Mouse (Mus musculus): Measurements from ENCODE around the gene Vgll2. TPM values are rescaled to one million over a fixed set of nuclear protein-coding genes. Genes with fewer than 3 reads are reported as not detected.

Gene Vgll2
- polyA plus RNA-seq, 1 experiment = not detected

- H3K36me3 ChIP-seq (ENCODE audit: control insufficient read depth, insufficient read depth, low read length, poor library complexity, severe bottlenecking) = no peaks in the 10 kb centered on the region
- no peaks in the 10 kb centered on the region for H3K9me3 ChIP-seq (replicated peaks; ENCODE audit: control insufficient read depth, insufficient read depth, low read length, poor library complexity, severe bottlenecking)
- no peak overlapping the region for H3K27ac ChIP-seq (ENCODE audit: insufficient read depth, low read length)
- H3K27me3 ChIP-seq (ENCODE audit: control insufficient read depth, insufficient read depth, low read length, poor library complexity, severe bottlenecking) = peaks cover 26% of the 10 kb centered on the region
- no peaks in the 10 kb centered on the region for H3K4me1 ChIP-seq (ENCODE audit: control insufficient read depth, insufficient read depth, low read length)
- H3K9ac ChIP-seq (ENCODE audit: low read depth, poor library complexity, severe bottlenecking) = no peak overlapping the region
- TF ChIP-seq POLR2A (IDR thresholded peaks at IDR 0.05; ENCODE audit: insufficient read depth, low read length) (no peak), CTCF (IDR thresholded peaks at IDR 0.05; ENCODE audit: low read depth, low read length) (no peak), EP300 (IDR thresholded peaks at IDR 0.05; ENCODE audit: insufficient read depth, low read depth, low read length) (no peak)
- no peak overlapping the region for H3K4me3 ChIP-seq (ENCODE audit: low read depth, low read length)
These were observed 1.1 kb upstream of the Vgll2 start for GRCm38 (mm10) chr10:52021231-52021630.

- Histone ChIP-seq H3K27ac (ENCODE audit: insufficient read depth, low read length) (no peak overlapping the region), H3K4me3 (ENCODE audit: low read depth, low read length) (peak overlapping the region; percentile 37; the same call in 1 of the 2 replicates), H3K4me1 (ENCODE audit: control insufficient read depth, insufficient read depth, low read length) (no peaks in the 10 kb centered on the region), H3K9ac (ENCODE audit: low read depth, poor library complexity, severe bottlenecking) (no peak overlapping the region), H3K27me3 (ENCODE audit: control insufficient read depth, insufficient read depth, low read length, poor library complexity, severe bottlenecking) (peaks cover 28% of the 10 kb centered on the region), H3K9me3 (replicated peaks; ENCODE audit: control insufficient read depth, insufficient read depth, low read length, poor library complexity, severe bottlenecking) (no peaks in the 10 kb centered on the region), H3K36me3 (ENCODE audit: control insufficient read depth, insufficient read depth, low read length, poor library complexity, severe bottlenecking) (no peaks in the 10 kb centered on the region)
- TF ChIP-seq EP300 (IDR thresholded peaks at IDR 0.05; ENCODE audit: insufficient read depth, low read depth, low read length) (no peak), CTCF (IDR thresholded peaks at IDR 0.05; ENCODE audit: low read depth, low read length) (no peak), POLR2A (IDR thresholded peaks at IDR 0.05; ENCODE audit: insufficient read depth, low read length) (no peak)
These were observed 437 bp upstream of the Vgll2 start for GRCm38 (mm10) chr10:52021736-52022394.

- H3K27ac ChIP-seq (ENCODE audit: insufficient read depth, low read length) = no peak overlapping the region
- TF ChIP-seq POLR2A (IDR thresholded peaks at IDR 0.05; ENCODE audit: insufficient read depth, low read length) (no peak), EP300 (IDR thresholded peaks at IDR 0.05; ENCODE audit: insufficient read depth, low read depth, low read length) (no peak), CTCF (IDR thresholded peaks at IDR 0.05; ENCODE audit: low read depth, low read length) (no peak)
- no peak overlapping the region for H3K4me3 ChIP-seq (ENCODE audit: low read depth, low read length)
- H3K36me3 ChIP-seq (ENCODE audit: control insufficient read depth, insufficient read depth, low read length, poor library complexity, severe bottlenecking) = no peaks in the 10 kb centered on the region
- no peak overlapping the region for H3K9ac ChIP-seq (ENCODE audit: low read depth, poor library complexity, severe bottlenecking)
- H3K9me3 ChIP-seq (replicated peaks; ENCODE audit: control insufficient read depth, insufficient read depth, low read length, poor library complexity, severe bottlenecking) = no peaks in the 10 kb centered on the region
- no peaks in the 10 kb centered on the region for H3K4me1 ChIP-seq (ENCODE audit: control insufficient read depth, insufficient read depth, low read length)
- peaks cover 38% of the 10 kb centered on the region for H3K27me3 ChIP-seq (ENCODE audit: control insufficient read depth, insufficient read depth, low read length, poor library complexity, severe bottlenecking)
These were observed 1.1 kb downstream of the Vgll2 start for GRCm38 (mm10) chr10:52023213-52024052.

DNA sequence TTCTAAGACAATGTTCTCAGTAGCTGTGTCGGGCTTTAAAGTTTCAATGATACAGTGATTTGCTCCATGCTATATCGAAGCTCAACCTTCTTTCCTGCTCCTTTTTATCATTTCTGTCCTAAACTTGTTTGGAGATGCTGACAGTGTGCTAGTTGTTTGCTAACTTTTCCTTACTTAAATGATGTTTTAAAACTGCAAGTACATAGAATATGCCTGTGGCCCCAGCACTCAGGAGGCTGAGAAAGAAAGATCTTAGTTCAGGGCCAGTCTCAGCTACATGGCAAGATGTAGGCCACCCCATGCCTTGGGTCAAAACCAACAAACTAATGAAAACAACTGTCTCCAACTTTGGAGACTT, 1.7 kb downstream of the Vgll2 start:
- TF ChIP-seq CTCF (IDR thresholded peaks at IDR 0.05; ENCODE audit: low read depth, low read length) (no peak), EP300 (IDR thresholded peaks at IDR 0.05; ENCODE audit: insufficient read depth, low read depth, low read length) (no peak), POLR2A (IDR thresholded peaks at IDR 0.05; ENCODE audit: insufficient read depth, low read length) (no peak)
- Histone ChIP-seq H3K27me3 (ENCODE audit: control insufficient read depth, insufficient read depth, low read length, poor library complexity, severe bottlenecking) (peaks cover 40% of the 10 kb centered on the region), H3K4me1 (ENCODE audit: control insufficient read depth, insufficient read depth, low read length) (no peaks in the 10 kb centered on the region), H3K4me3 (ENCODE audit: low read depth, low read length) (no peak overlapping the region), H3K9ac (ENCODE audit: low read depth, poor library complexity, severe bottlenecking) (no peak overlapping the region), H3K36me3 (ENCODE audit: control insufficient read depth, insufficient read depth, low read length, poor library complexity, severe bottlenecking) (no peaks in the 10 kb centered on the region), H3K27ac (ENCODE audit: insufficient read depth, low read length) (no peak overlapping the region), H3K9me3 (replicated peaks; ENCODE audit: control insufficient read depth, insufficient read depth, low read length, poor library complexity, severe bottlenecking) (no peaks in the 10 kb centered on the region)

- H3K4me3 ChIP-seq (ENCODE audit: low read depth, low read length) = no peak overlapping the region
- H3K27ac ChIP-seq (ENCODE audit: insufficient read depth, low read length) = no peak overlapping the region
- TF ChIP-seq POLR2A (IDR thresholded peaks at IDR 0.05; ENCODE audit: insufficient read depth, low read length) (no peak), EP300 (IDR thresholded peaks at IDR 0.05; ENCODE audit: insufficient read depth, low read depth, low read length) (no peak), CTCF (IDR thresholded peaks at IDR 0.05; ENCODE audit: low read depth, low read length) (no peak)
- H3K9ac ChIP-seq (ENCODE audit: low read depth, poor library complexity, severe bottlenecking) = no peak overlapping the region
- no peaks in the 10 kb centered on the region for H3K36me3 ChIP-seq (ENCODE audit: control insufficient read depth, insufficient read depth, low read length, poor library complexity, severe bottlenecking)
- H3K4me1 ChIP-seq (ENCODE audit: control insufficient read depth, insufficient read depth, low read length) = no peaks in the 10 kb centered on the region
- no peaks in the 10 kb centered on the region for H3K9me3 ChIP-seq (replicated peaks; ENCODE audit: control insufficient read depth, insufficient read depth, low read length, poor library complexity, severe bottlenecking)
- peaks cover 36% of the 10 kb centered on the region for H3K27me3 ChIP-seq (ENCODE audit: control insufficient read depth, insufficient read depth, low read length, poor library complexity, severe bottlenecking)
These were observed 3.0 kb downstream of the Vgll2 start for GRCm38 (mm10) chr10:52025291-52025690.

DNA sequence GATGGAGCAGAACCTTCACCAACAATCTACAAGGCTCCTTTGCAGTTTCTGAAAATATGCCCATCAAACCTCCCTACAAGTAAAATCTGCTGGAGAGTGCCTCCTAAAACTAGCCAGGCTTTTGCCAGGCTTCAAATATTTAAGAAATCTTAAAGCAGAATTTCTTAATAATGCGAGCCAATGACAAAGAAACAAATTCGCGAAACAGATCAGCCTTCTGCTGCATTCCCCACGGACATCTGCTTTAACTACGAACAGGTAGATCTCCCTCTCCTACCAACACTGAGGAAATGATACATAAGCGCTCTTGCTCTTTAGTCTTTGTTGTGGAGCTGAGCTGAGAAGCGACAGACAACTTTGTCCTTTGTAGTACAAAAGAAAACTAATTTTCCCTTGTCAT, 3.5 kb downstream of the Vgll2 start:
- Histone ChIP-seq H3K27me3 (ENCODE audit: control insufficient read depth, insufficient read depth, low read length, poor library complexity, severe bottlenecking) (peaks cover 35% of the 10 kb centered on the region), H3K36me3 (ENCODE audit: control insufficient read depth, insufficient read depth, low read length, poor library complexity, severe bottlenecking) (no peaks in the 10 kb centered on the region), H3K9me3 (replicated peaks; ENCODE audit: control insufficient read depth, insufficient read depth, low read length, poor library complexity, severe bottlenecking) (no peaks in the 10 kb centered on the region), H3K27ac (ENCODE audit: insufficient read depth, low read length) (no peak overlapping the region), H3K4me1 (ENCODE audit: control insufficient read depth, insufficient read depth, low read length) (no peaks in the 10 kb centered on the region), H3K9ac (ENCODE audit: low read depth, poor library complexity, severe bottlenecking) (no peak overlapping the region), H3K4me3 (ENCODE audit: low read depth, low read length) (no peak overlapping the region)
- TF ChIP-seq CTCF (IDR thresholded peaks at IDR 0.05; ENCODE audit: low read depth, low read length) (no peak), POLR2A (IDR thresholded peaks at IDR 0.05; ENCODE audit: insufficient read depth, low read length) (no peak), EP300 (IDR thresholded peaks at IDR 0.05; ENCODE audit: insufficient read depth, low read depth, low read length) (no peak)
